Mouse (Mus musculus) megakaryocyte, embryonic 14.5 days (primary cell): ENCODE data around the gene Rpl18. TPM values are rescaled to one million over a fixed set of nuclear protein-coding genes. Genes with fewer than 3 reads are reported as not detected.
A peak's percentile ranks its signal among the peaks of the same experiment; 100 is the strongest.

Experiments
- H3K27me3 ChIP-seq: replicated peaks from 2 replicates; pipeline ENCODE3; 2012; ENCODE audit warnings: inconsistent platforms
- H3K36me3 ChIP-seq: replicated peaks from 2 replicates; pipeline ENCODE3; 2012; ENCODE audit warnings: low read length, inconsistent platforms, mixed read lengths
- H3K4me1 ChIP-seq: 2 replicates; pipeline ENCODE4 v1.6.1; 2012; ENCODE audit warnings: inconsistent platforms
- H3K4me3 ChIP-seq: replicated peaks from 2 replicates; pipeline ENCODE3; 2012; ENCODE audit warnings: moderate library complexity, mild to moderate bottlenecking, inconsistent platforms
- H3K9me3 ChIP-seq: 2 replicates; pipeline ENCODE4 v1.6.1; 2012; ENCODE audit warnings: inconsistent platforms
- FLI1 ChIP-seq: IDR thresholded peaks from 2 replicates; pipeline ENCODE4 v1.6.1; 2012; ENCODE audit warnings: low read length, inconsistent platforms, mixed read lengths
- GATA1 ChIP-seq: IDR thresholded peaks from 3 replicates; pipeline ENCODE4 v1.6.1; 2012; ENCODE audit warnings: mixed read lengths, low read length, inconsistent platforms, borderline replicate concordance
- polyA plus RNA-seq: library from polyadenylated mRNA; stranded (reverse); fragments of >175 nt; gene quantifications from 2 replicates; pipeline ENCODE4 v1.2.3, GENCODE M21; 2012; ENCODE audit warnings: low replicate concordance; ENCODE audit not compliant: insufficient read depth

Rpl18 gene
- polyA plus RNA-seq, 1 experiment = 14,647 TPM

DNA sequence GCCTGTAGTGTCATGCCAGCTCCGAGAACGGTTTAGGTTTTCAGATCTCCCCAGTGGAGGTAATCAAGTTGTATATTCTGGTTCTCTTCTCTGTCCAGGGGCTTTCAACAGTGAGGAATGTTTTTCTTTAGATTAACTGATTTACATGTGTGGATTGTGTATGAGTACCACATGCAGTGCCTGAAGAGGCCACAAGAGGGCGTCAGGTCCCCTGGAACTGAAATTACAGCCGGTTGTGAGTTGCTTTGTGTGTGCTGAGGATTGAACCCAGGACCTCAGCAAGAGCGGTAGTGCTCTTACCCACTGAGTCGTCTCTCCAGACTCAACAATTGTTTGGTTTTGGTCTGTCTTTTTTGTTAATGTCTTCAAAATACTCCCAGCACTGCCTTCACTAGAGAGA is 31.3 kb downstream of the Rpl18 start:
- peaks cover 8% of the 10 kb centered on the region for H3K9me3 ChIP-seq
- peaks cover 49% of the 10 kb centered on the region for H3K4me1 ChIP-seq
- TF ChIP-seq GATA1 = no peak
- no peak for TF ChIP-seq FLI1
- no peak overlapping the region for H3K4me3 ChIP-seq
- peaks cover 41% of the 10 kb centered on the region for H3K27me3 ChIP-seq
- no peaks in the 10 kb centered on the region for H3K36me3 ChIP-seq

DNA sequence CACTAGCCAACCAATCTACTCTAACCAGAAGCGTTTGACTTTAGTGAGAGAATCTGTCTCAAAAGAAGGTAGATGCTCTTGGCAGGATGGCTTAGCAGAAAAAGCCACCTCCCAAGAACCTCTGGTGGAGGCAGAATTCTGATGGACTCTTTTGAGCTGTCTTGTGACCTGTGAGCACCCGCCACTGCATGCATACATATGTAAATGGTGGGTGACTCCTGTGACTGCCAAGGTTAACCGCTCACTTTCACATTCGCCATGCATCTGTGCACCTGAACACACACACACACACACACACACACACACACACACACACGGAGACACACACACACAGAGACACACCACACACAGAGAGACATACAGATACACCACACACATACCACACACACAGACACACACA is 32.2 kb downstream of the Rpl18 start:
- Histone ChIP-seq H3K9me3 (peaks cover 8% of the 10 kb centered on the region), H3K4me1 (peaks cover 40% of the 10 kb centered on the region), H3K4me3 (no peak overlapping the region), H3K36me3 (no peaks in the 10 kb centered on the region), H3K27me3 (peaks cover 33% of the 10 kb centered on the region)
- TF ChIP-seq GATA1 = no peak
- TF ChIP-seq FLI1 = no peak

GRCm38 (mm10) chr7:45748110-45748509 is 32.9 kb downstream of the Rpl18 start:
- Histone ChIP-seq H3K4me1 (peaks cover 33% of the 10 kb centered on the region), H3K27me3 (peaks cover 36% of the 10 kb centered on the region), H3K4me3 (no peak overlapping the region), H3K9me3 (peaks cover 8% of the 10 kb centered on the region), H3K36me3 (no peaks in the 10 kb centered on the region)
- TF ChIP-seq FLI1 (no peak), GATA1 (no peak)

DNA sequence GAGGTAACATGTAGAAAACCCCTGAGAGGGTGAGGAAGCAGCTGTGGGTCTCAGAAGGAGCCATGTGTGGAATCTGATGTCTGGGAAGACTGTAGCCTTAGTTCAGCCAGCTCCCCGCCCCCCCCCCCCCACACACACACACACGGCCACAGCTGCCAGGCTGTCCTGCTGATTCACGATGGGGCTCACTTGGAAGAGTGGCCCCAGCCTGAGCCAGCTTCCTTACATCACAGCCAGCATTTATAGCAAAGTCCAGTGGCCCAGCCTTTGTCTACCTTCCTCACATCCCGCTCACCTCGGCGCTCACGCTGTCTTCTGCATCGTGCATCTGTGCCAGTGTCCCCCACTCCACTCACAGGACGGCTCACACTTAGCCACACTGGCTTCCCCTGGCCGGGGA is 34.1 kb downstream of the Rpl18 start:
- Histone ChIP-seq H3K27me3 (peaks cover 37% of the 10 kb centered on the region), H3K4me1 (peaks cover 33% of the 10 kb centered on the region), H3K4me3 (peak overlapping the region; percentile 79), H3K9me3 (peaks cover 15% of the 10 kb centered on the region), H3K36me3 (no peaks in the 10 kb centered on the region)
- no peak for TF ChIP-seq FLI1
- TF ChIP-seq GATA1 = no peak

DNA sequence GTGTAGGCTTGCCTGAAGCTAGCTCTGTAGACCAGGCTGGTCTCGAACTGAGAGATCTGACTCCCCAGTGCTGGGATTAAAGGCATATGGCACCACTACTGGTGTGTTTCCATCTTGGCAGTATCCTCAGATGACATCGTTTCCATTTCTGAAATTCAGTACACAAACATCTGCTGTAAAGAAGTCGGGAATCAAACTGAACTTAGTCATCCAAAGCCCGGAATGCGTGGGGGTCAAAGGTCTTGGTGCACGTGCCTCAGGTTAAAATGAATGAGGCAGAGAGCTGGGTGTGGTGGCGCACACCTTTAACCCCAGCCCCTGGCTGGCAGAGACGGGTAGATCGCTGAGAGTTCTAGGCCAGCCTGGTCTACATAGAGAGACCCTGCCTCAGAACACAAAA is 34.9 kb downstream of the Rpl18 start:
- TF ChIP-seq FLI1 (no peak), GATA1 (no peak)
- Histone ChIP-seq H3K9me3 (peaks cover 15% of the 10 kb centered on the region), H3K4me3 (no peak overlapping the region), H3K4me1 (peaks cover 33% of the 10 kb centered on the region), H3K27me3 (peaks cover 35% of the 10 kb centered on the region), H3K36me3 (no peaks in the 10 kb centered on the region)

GRCm38 (mm10) chr7:45755703-45756102 is 40.4 kb downstream of the Rpl18 start:
- TF ChIP-seq FLI1 = no peak
- TF ChIP-seq GATA1 = no peak
- Histone ChIP-seq H3K4me3 (no peak overlapping the region), H3K36me3 (no peaks in the 10 kb centered on the region), H3K4me1 (peaks cover 9% of the 10 kb centered on the region; the same call in 1 of the 2 replicates), H3K27me3 (peaks cover 55% of the 10 kb centered on the region), H3K9me3 (peaks cover 7% of the 10 kb centered on the region; the same call in 1 of the 2 replicates)

DNA sequence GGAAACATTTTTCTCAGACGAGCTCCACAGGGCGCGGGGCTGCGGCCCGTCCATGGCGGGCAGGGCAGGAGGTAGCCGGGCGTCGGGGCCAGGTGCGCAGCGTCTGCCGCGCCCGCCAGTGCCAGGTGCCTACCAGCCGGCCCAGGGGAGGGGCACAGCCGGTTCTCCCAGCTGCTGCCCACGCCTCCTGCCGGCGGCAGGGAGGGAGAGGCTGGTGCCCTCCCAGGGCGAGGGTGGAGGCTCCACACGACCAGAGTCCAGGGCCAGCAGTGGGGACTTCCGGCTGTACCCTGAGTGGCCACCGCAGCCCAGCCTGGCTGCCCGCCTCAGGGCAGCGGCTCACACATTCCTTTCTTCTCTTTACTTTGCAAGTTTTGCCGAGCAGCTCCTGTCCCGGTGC is 44.1 kb downstream of the Rpl18 start:
- H3K36me3 ChIP-seq = no peaks in the 10 kb centered on the region
- H3K4me3 ChIP-seq = no peak overlapping the region
- no peak for TF ChIP-seq GATA1
- no peak for TF ChIP-seq FLI1

GRCm38 (mm10) chr7:45760151-45760550 is 44.9 kb downstream of the Rpl18 start:
- H3K9me3 ChIP-seq = no peaks in the 10 kb centered on the region
- no peak overlapping the region for H3K4me3 ChIP-seq
- no peaks in the 10 kb centered on the region for H3K36me3 ChIP-seq
- H3K27me3 ChIP-seq = peaks cover 50% of the 10 kb centered on the region
- TF ChIP-seq FLI1 (no peak), GATA1 (no peak)
- peaks cover 7% of the 10 kb centered on the region; the same call in 1 of the 2 replicates for H3K4me1 ChIP-seq

More for the DNA sequence above, 44.1 kb downstream of the Rpl18 start:
- Histone ChIP-seq H3K4me1 (peaks cover 7% of the 10 kb centered on the region; the same call in 1 of the 2 replicates), H3K9me3 (no peaks in the 10 kb centered on the region), H3K27me3 (peaks cover 48% of the 10 kb centered on the region)

- H3K9me3 ChIP-seq = peaks cover 8% of the 10 kb centered on the region
- no peak for TF ChIP-seq GATA1
- no peak for TF ChIP-seq FLI1
- no peaks in the 10 kb centered on the region for H3K36me3 ChIP-seq
- peaks cover 15% of the 10 kb centered on the region for H3K4me1 ChIP-seq
- H3K4me3 ChIP-seq = no peak overlapping the region
- H3K27me3 ChIP-seq = peaks cover 36% of the 10 kb centered on the region
These were observed 50.7 kb downstream of the Rpl18 start for GRCm38 (mm10) chr7:45765995-45766394.

- peaks cover 22% of the 10 kb centered on the region for H3K4me1 ChIP-seq
These were observed 51.5 kb downstream of the Rpl18 start for GRCm38 (mm10) chr7:45766764-45767163.

DNA sequence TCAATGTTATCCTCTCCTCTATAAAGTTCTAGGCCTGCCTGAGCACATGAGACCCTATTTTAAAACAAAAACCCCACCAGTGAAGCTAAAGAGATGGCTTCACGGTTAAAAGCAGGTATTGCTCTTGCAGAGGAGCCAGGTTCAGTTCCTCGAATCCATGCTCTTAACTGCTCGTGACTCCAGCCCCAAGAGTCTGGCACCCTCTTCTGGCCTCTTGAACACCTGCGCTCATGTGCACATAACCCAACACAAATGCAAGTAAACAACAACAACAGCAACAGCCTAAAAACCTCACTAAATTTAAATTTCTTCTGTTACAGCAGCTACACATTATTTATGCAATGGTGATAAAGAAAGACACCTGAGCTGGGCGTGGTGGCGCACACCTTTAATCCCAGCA is 52.2 kb downstream of the Rpl18 start:
- peaks cover 23% of the 10 kb centered on the region for H3K4me1 ChIP-seq

More at GRCm38 (mm10) chr7:45766764-45767163, 51.5 kb downstream of the Rpl18 start:
- Histone ChIP-seq H3K27me3 (peaks cover 37% of the 10 kb centered on the region), H3K36me3 (no peaks in the 10 kb centered on the region), H3K9me3 (peaks cover 8% of the 10 kb centered on the region), H3K4me3 (no peak overlapping the region)
- TF ChIP-seq GATA1 (no peak), FLI1 (no peak)

More for the DNA sequence above, 52.2 kb downstream of the Rpl18 start:
- Histone ChIP-seq H3K9me3 (peaks cover 8% of the 10 kb centered on the region), H3K27me3 (peaks cover 39% of the 10 kb centered on the region), H3K4me3 (no peak overlapping the region), H3K36me3 (no peaks in the 10 kb centered on the region)
- TF ChIP-seq FLI1 = no peak
- TF ChIP-seq GATA1 = no peak

Other genes with a start within 250 kb of the Rpl18 start
- gene Bax, start 248.6 kb upstream of the Rpl18 start, polyA plus RNA-seq = 502 and 597 TPM in 2 replicates
- not detected in 2 replicates for gene Tulp2, start 233.6 kb upstream of the Rpl18 start, polyA plus RNA-seq
- gene Gm45808, start 228.6 kb upstream of the Rpl18 start, polyA plus RNA-seq = not detected in 2 replicates
- gene Dhdh, start 226.7 kb upstream of the Rpl18 start, polyA plus RNA-seq = 0.23 and 0.70 TPM in 2 replicates
- gene Nucb1, start 205.1 kb upstream of the Rpl18 start, polyA plus RNA-seq = 504 and 892 TPM in 2 replicates
- gene Ppp1r15a, start 189.2 kb upstream of the Rpl18 start, polyA plus RNA-seq = 361 and 818 TPM in 2 replicates
- 2.9 and 16.4 TPM in 2 replicates for gene Plekha4, start 189.1 kb upstream of the Rpl18 start, polyA plus RNA-seq
- 4.9 and 6.8 TPM in 2 replicates for gene Hsd17b14, start 160.6 kb upstream of the Rpl18 start, polyA plus RNA-seq
- gene Bcat2, start 145.3 kb upstream of the Rpl18 start, polyA plus RNA-seq = 20.6 and 56.4 TPM in 2 replicates
- not detected in 2 replicates for gene Fgf21, start 100.0 kb upstream of the Rpl18 start, polyA plus RNA-seq
- gene Fut1, start 98.2 kb upstream of the Rpl18 start, polyA plus RNA-seq = 1.1 TPM in 1 of 2 replicates, not detected in the other
- not detected in 2 replicates for gene Izumo1, start 93.6 kb upstream of the Rpl18 start, polyA plus RNA-seq
- 0.36 TPM in 1 of 2 replicates, not detected in the other for gene Rasip1, start 88.0 kb upstream of the Rpl18 start, polyA plus RNA-seq
- gene Mamstr, start 75.5 kb upstream of the Rpl18 start, polyA plus RNA-seq = not detected in 2 replicates
- not detected in 2 replicates for gene Fut2, start 49.1 kb upstream of the Rpl18 start, polyA plus RNA-seq
- not detected in 2 replicates for gene Ntn5, start 31.4 kb upstream of the Rpl18 start, polyA plus RNA-seq
- gene Sec1, start 21.1 kb upstream of the Rpl18 start, polyA plus RNA-seq = not detected in 2 replicates
- 1.1 and 3.5 TPM in 2 replicates for gene Car11, start 15.6 kb upstream of the Rpl18 start, polyA plus RNA-seq
- 23.4 and 41.9 TPM in 2 replicates for gene Dbp, start 10.4 kb upstream of the Rpl18 start, polyA plus RNA-seq
- gene Sphk2, start 2.5 kb downstream of the Rpl18 start, polyA plus RNA-seq = 242 and 413 TPM in 2 replicates
- not detected in 2 replicates for gene Fam83e, start 5.8 kb downstream of the Rpl18 start, polyA plus RNA-seq
- not detected in 2 replicates for gene Spaca4, start 10.4 kb downstream of the Rpl18 start, polyA plus RNA-seq
- gene Lmtk3, start 68.3 kb downstream of the Rpl18 start, polyA plus RNA-seq = 0.67 and 0.79 TPM in 2 replicates
- 1.00 TPM in 1 of 2 replicates, not detected in the other for gene Sult2b1, start 69.2 kb downstream of the Rpl18 start, polyA plus RNA-seq
- gene Cyth2, start 99.1 kb downstream of the Rpl18 start, polyA plus RNA-seq = 157 and 160 TPM in 2 replicates
- 0.08 and 0.82 TPM in 2 replicates for gene Kcnj14, start 109.3 kb downstream of the Rpl18 start, polyA plus RNA-seq
- 6.0 and 20.5 TPM in 2 replicates for gene Grwd1, start 115.5 kb downstream of the Rpl18 start, polyA plus RNA-seq
- 331 and 1,292 TPM in 2 replicates for gene Kdelr1, start 157.3 kb downstream of the Rpl18 start, polyA plus RNA-seq
- 0.31 and 2.6 TPM in 2 replicates for gene Grin2d, start 162.9 kb downstream of the Rpl18 start, polyA plus RNA-seq
- gene Syngr4, start 181.3 kb downstream of the Rpl18 start, polyA plus RNA-seq = 2.7 and 6.4 TPM in 2 replicates
- gene Tmem143, start 181.5 kb downstream of the Rpl18 start, polyA plus RNA-seq = 19.2 and 32.5 TPM in 2 replicates
- gene Emp3, start 205.9 kb downstream of the Rpl18 start, polyA plus RNA-seq = 176 and 453 TPM in 2 replicates
- 0.82 TPM in 1 of 2 replicates, not detected in the other for gene Ccdc114, start 208.6 kb downstream of the Rpl18 start, polyA plus RNA-seq